Mouse (Mus musculus) MEL (cell line): ENCODE results near the gene Stab1. TPM values are rescaled to one million over a fixed set of nuclear protein-coding genes. Genes with fewer than 3 reads are reported as not detected.

Experiments used
- DNase-seq: peaks from one replicate; pipeline ENCODE4 v3.0.0; 2011; ENCODE audit warnings: low read depth, low spot score
- H3K27ac ChIP-seq: 2 replicates; pipeline ENCODE4 v1.5.1; 2012; ENCODE audit warnings: low read depth, mild to moderate bottlenecking, control low read depth, low read length, moderate library complexity; ENCODE audit not compliant: control insufficient read depth
- H3K27me3 ChIP-seq, 2 experiments: fragments of 150-350 bp in 1 of 2; sonication (generic) in 1 of 2; 2 replicates each; pipeline ENCODE4 v1.6.1; 2012; ENCODE audit warnings: low read length in 2 of 2, mild to moderate bottlenecking in 2 of 2, improper control_type of control experiment in 1 of 2, moderate library complexity in 1 of 2; ENCODE audit not compliant: insufficient read depth in 2 of 2, control insufficient read depth in 1 of 2
- H3K36me3 ChIP-seq, 2 experiments: 2 replicates each; pipeline ENCODE4 v1.6.1; 2012 to 2014; ENCODE audit warnings: low read length in 2 of 2, improper control_type of control experiment in 1 of 2, inconsistent platforms in 1 of 2, mild to moderate bottlenecking in 1 of 2; ENCODE audit not compliant: insufficient read depth in 2 of 2, control insufficient read depth in 1 of 2
- H3K4me1 ChIP-seq, 2 experiments: fragments of 150-350 bp in 1 of 2; sonication (generic) in 1 of 2; 2 replicates each; pipeline ENCODE4 v1.6.1; 2012; ENCODE audit warnings: low read length in 2 of 2, improper control_type of control experiment in 1 of 2, mild to moderate bottlenecking in 1 of 2; ENCODE audit not compliant: insufficient read depth in 2 of 2, control insufficient read depth in 1 of 2
- H3K4me3 ChIP-seq, 2 experiments: fragments of 150-350 bp in 1 of 2; sonication (generic) in 1 of 2; 2 replicates each; pipeline ENCODE4 v1.5.1; 2012; ENCODE audit warnings: low read depth in 2 of 2, low read length in 2 of 2, mild to moderate bottlenecking in 2 of 2, moderate library complexity in 2 of 2, control low read depth in 1 of 2, improper control_type of control experiment in 1 of 2; ENCODE audit not compliant: control insufficient read depth in 1 of 2, insufficient read depth in 1 of 2
- H3K79me2 ChIP-seq: 2 replicates; pipeline ENCODE4 v1.6.1; 2012; ENCODE audit warnings: mild to moderate bottlenecking, low read length, moderate library complexity; ENCODE audit not compliant: control insufficient read depth, poor library complexity, insufficient read depth
- H3K9ac ChIP-seq: 2 replicates; pipeline ENCODE4 v1.6.1; 2012; ENCODE audit warnings: low read depth, mild to moderate bottlenecking, control low read depth, low read length, moderate library complexity; ENCODE audit not compliant: control insufficient read depth, poor library complexity, severe bottlenecking
- H3K9me3 ChIP-seq: fragments of 150-350 bp; sonication (generic); replicated peaks from 2 replicates; pipeline ENCODE4 v1.6.1; 2012; ENCODE audit warnings: mild to moderate bottlenecking, low read length, improper control_type of control experiment, moderate library complexity; ENCODE audit not compliant: insufficient read depth
- CHD1 ChIP-seq: IDR thresholded peaks from 2 replicates; pipeline ENCODE4 v1.6.1; 2012; ENCODE audit warnings: low read depth, mild to moderate bottlenecking, inconsistent platforms, low read length, improper control_type of control experiment
- CTCF ChIP-seq, 3 experiments: IDR thresholded peaks in 2 of 3; conservative IDR thresholded peaks in 1 of 3; 2 replicates each; pipeline ENCODE4 v1.5.1; 2011 to 2012; ENCODE audit warnings: low read length in 3 of 3, low read depth in 2 of 3, mild to moderate bottlenecking in 2 of 3, improper control_type of control experiment in 1 of 3, inconsistent platforms in 1 of 3, mixed read lengths in 1 of 3, moderate library complexity in 1 of 3; ENCODE audit not compliant: control insufficient read depth in 1 of 3, insufficient read depth in 1 of 3, poor library complexity in 1 of 3, severe bottlenecking in 1 of 3
- E2F4 ChIP-seq: IDR thresholded peaks from 2 replicates; pipeline ENCODE4 v1.6.1; 2011; ENCODE audit warnings: low read depth, low read length, improper control_type of control experiment, borderline replicate concordance
- ELF1 ChIP-seq: IDR thresholded peaks from 2 replicates; pipeline ENCODE4 v1.6.1; 2014; ENCODE audit warnings: low read depth, mild to moderate bottlenecking, inconsistent platforms, low read length, improper control_type of control experiment, moderate library complexity
- EP300 ChIP-seq, 2 experiments: IDR thresholded peaks; 2 replicates each; pipeline ENCODE4 v1.6.1; 2011; ENCODE audit warnings: improper control_type of control experiment in 2 of 2, low read length in 2 of 2, low read depth in 1 of 2, mild to moderate bottlenecking in 1 of 2
- ETS1 ChIP-seq: IDR thresholded peaks from 2 replicates; pipeline ENCODE4 v1.6.1; 2012; ENCODE audit warnings: low read depth, mild to moderate bottlenecking, inconsistent platforms, low read length, improper control_type of control experiment, moderate library complexity
- GABPA ChIP-seq: IDR thresholded peaks from 2 replicates; pipeline ENCODE4 v1.6.1; 2012; ENCODE audit warnings: low read depth, mild to moderate bottlenecking, inconsistent platforms, low read length, improper control_type of control experiment, moderate library complexity
- MAFK ChIP-seq: IDR thresholded peaks from 2 replicates; pipeline ENCODE4 v1.6.1; 2011; ENCODE audit warnings: low read depth, mild to moderate bottlenecking, low read length, improper control_type of control experiment, borderline replicate concordance
- MAX ChIP-seq: IDR thresholded peaks from 2 replicates; pipeline ENCODE4 v1.6.1; 2011; ENCODE audit warnings: low read length, improper control_type of control experiment
- MAZ ChIP-seq: IDR thresholded peaks from 2 replicates; pipeline ENCODE4 v1.6.1; 2012; ENCODE audit warnings: low read depth, mild to moderate bottlenecking, inconsistent platforms, low read length, improper control_type of control experiment
- MEF2A ChIP-seq: IDR thresholded peaks from 2 replicates; pipeline ENCODE4 v1.6.1; 2014; ENCODE audit warnings: low read depth, mild to moderate bottlenecking, inconsistent platforms, low read length, improper control_type of control experiment; ENCODE audit not compliant: poor library complexity, insufficient replicate concordance, severe bottlenecking; ENCODE audit errors: extremely low read depth
- MYC ChIP-seq: IDR thresholded peaks from 2 replicates; pipeline ENCODE4 v1.6.1; 2011; ENCODE audit warnings: low read depth, mild to moderate bottlenecking, low read length, improper control_type of control experiment, moderate library complexity
- NELFE ChIP-seq: IDR thresholded peaks from 2 replicates; pipeline ENCODE4 v1.6.1; 2011; ENCODE audit warnings: low read depth, low read length, improper control_type of control experiment
- POLR2A ChIP-seq, 2 experiments: IDR thresholded peaks; 2 replicates each; pipeline ENCODE4 v1.6.1; 2011 to 2012; ENCODE audit warnings: low read length in 2 of 2, mild to moderate bottlenecking in 2 of 2, control low read depth in 1 of 2, improper control_type of control experiment in 1 of 2, low read depth in 1 of 2, moderate library complexity in 1 of 2; ENCODE audit not compliant: control insufficient read depth in 1 of 2, insufficient read depth in 1 of 2, poor library complexity in 1 of 2
- RAD21 ChIP-seq: IDR thresholded peaks from 2 replicates; pipeline ENCODE4 v1.6.1; 2011; ENCODE audit warnings: mild to moderate bottlenecking, low read depth, low read length, improper control_type of control experiment
- RCOR1 ChIP-seq: IDR thresholded peaks from 2 replicates; pipeline ENCODE4 v1.6.1; 2012; ENCODE audit warnings: low read depth, mild to moderate bottlenecking, inconsistent platforms, low read length, improper control_type of control experiment
- SIN3A ChIP-seq: IDR thresholded peaks from 2 replicates; pipeline ENCODE4 v1.6.1; 2012; ENCODE audit warnings: low read length, improper control_type of control experiment, inconsistent platforms
- TBP ChIP-seq: IDR thresholded peaks from 2 replicates; pipeline ENCODE4 v1.8.0; 2011; ENCODE audit warnings: low read depth, low read length, improper control_type of control experiment
- UBTF ChIP-seq: IDR thresholded peaks from 2 replicates; pipeline ENCODE4 v1.6.1; 2012; ENCODE audit warnings: low read depth, mild to moderate bottlenecking, inconsistent platforms, low read length, improper control_type of control experiment, moderate library complexity, borderline replicate concordance; ENCODE audit not compliant: insufficient read depth
- USF1 ChIP-seq: IDR thresholded peaks from 2 replicates; pipeline ENCODE4 v1.6.1; 2014; ENCODE audit warnings: low read depth, mild to moderate bottlenecking, inconsistent platforms, low read length, improper control_type of control experiment, moderate library complexity
- USF2 ChIP-seq, 2 experiments: IDR thresholded peaks; 2 replicates each; pipeline ENCODE4 v1.6.1; 2011 to 2012; ENCODE audit warnings: improper control_type of control experiment in 2 of 2, low read length in 2 of 2, borderline replicate concordance in 1 of 2, inconsistent platforms in 1 of 2, low read depth in 1 of 2, mild to moderate bottlenecking in 1 of 2; ENCODE audit not compliant: insufficient read depth in 1 of 2
- ZKSCAN1 ChIP-seq: IDR thresholded peaks from 2 replicates; pipeline ENCODE4 v1.6.1; 2012; ENCODE audit warnings: low read depth, mild to moderate bottlenecking, inconsistent platforms, low read length, improper control_type of control experiment, moderate library complexity
- ZNF384 ChIP-seq: IDR thresholded peaks from 2 replicates; pipeline ENCODE4 v1.6.1; 2012; ENCODE audit warnings: low read depth, mild to moderate bottlenecking, inconsistent platforms, low read length, improper control_type of control experiment
- polyA plus RNA-seq, 2 experiments: library from polyadenylated mRNA; stranded (reverse) in 1 of 2; unstranded in 1 of 2; fragments of >175 nt in 1 of 2; fragments of >200 nt in 1 of 2; gene quantifications; 2 replicates each; pipeline versions ENCODE4 v1.2.1 to v1.2.4; 2012; ENCODE audit warnings: low replicate concordance in 2 of 2, low read depth in 1 of 2; ENCODE audit not compliant: insufficient read length in 2 of 2, insufficient read depth in 1 of 2, missing spikeins in 1 of 2
- total RNA-seq: library from RNA; depleted of rRNA; stranded (reverse); fragments of 300-350 nt; gene quantifications from 2 replicates; pipeline ENCODE4 v1.2.3, GENCODE M21; 2012

Stab1 gene
- total and polyA plus RNA-seq, 3 experiments = 0.15 to 0.40 TPM; not detected in 1

DNA sequence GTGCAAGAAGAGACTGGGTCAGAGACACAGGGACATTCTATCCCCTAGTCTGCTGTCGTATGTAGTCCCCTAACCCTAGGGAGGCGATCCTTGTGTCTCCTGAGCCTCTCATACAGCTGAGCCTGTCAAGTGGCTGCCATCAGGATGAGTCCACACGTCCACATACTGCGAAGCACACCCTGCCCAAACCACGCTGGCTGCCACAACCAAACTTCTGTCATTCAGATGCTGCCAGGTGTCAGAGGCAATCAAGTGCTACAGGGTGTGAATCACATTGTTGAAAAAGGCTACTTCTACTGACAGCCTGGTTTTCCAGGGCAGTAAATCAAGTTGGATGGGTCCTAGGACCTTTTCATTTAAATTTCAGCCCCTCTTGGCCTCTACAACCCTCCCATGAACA, 9.3 kb upstream of the Stab1 start:
- no peak overlapping the region for H3K9ac ChIP-seq
- peaks cover 0 to 7% of the 10 kb centered on the region in 2 experiments; a peak in 2 of 4 replicates for H3K36me3 ChIP-seq
- H3K4me1 ChIP-seq = no peaks in the 10 kb centered on the region
- DNase-seq = no peak
- TF ChIP-seq UBTF = no peak
- no peak for TF ChIP-seq EP300 (IDR thresholded peaks at IDR 0.05; ENCODE audit: low read depth in 1 of 2, low read length in 2 of 2)
- no peak for TF ChIP-seq MEF2A
- no peak for TF ChIP-seq ETS1
- no peak for TF ChIP-seq TBP
- TF ChIP-seq CTCF (IDR thresholded peaks at IDR 0.05 in 2 of 3, conservative IDR thresholded peaks at IDR 0.05 in 1 of 3; ENCODE audit: control insufficient read depth in 1 of 3, insufficient read depth in 1 of 3, low read depth in 2 of 3, low read length in 3 of 3, poor library complexity in 1 of 3, severe bottlenecking in 1 of 3) = no peak
- TF ChIP-seq MAX = no peak
- no peak for TF ChIP-seq USF1
- TF ChIP-seq ZKSCAN1 = no peak
- TF ChIP-seq SIN3A = no peak
- no peak for TF ChIP-seq ZNF384
- no peaks in the 10 kb centered on the region for H3K79me2 ChIP-seq
- H3K27me3 ChIP-seq = no peaks in the 10 kb centered on the region
- no peak overlapping the region for H3K27ac ChIP-seq
- no peak overlapping the region for H3K4me3 ChIP-seq
- no peaks in the 10 kb centered on the region for H3K9me3 ChIP-seq

DNA sequence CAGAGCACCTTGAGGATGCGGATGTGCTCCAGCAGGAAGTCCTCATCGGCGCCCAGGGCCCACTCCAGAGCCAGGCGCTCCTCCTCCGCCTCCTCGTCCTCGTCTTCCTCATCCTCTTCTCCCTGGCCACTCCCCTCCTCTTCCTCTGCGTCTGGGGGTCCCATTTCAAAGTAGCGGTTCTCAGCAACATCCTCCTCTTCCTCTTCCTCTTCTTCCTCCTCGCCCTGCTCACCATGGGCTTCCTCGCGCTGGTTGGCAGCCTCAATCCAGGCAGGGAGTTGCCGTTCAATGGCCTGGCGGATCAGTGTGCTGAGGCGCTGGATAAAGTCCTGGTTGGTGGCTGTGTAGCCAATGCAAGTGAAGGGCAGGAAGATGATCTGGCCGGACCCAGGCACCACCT, 8.8 kb upstream of the Stab1 start:
- Histone ChIP-seq H3K79me2 (no peaks in the 10 kb centered on the region), H3K4me3 (no peak overlapping the region), H3K36me3 (peaks cover 0 to 7% of the 10 kb centered on the region in 2 experiments; a peak in 2 of 4 replicates), H3K27me3 (no peaks in the 10 kb centered on the region), H3K27ac (no peak overlapping the region), H3K9me3 (no peaks in the 10 kb centered on the region), H3K9ac (no peak overlapping the region), H3K4me1 (no peaks in the 10 kb centered on the region)
- TF ChIP-seq UBTF (no peak), MYC (no peak), POLR2A (IDR thresholded peaks at IDR 0.05; ENCODE audit: control insufficient read depth in 1 of 2, insufficient read depth in 1 of 2, low read depth in 1 of 2, low read length in 2 of 2, poor library complexity in 1 of 2) (no peak), GABPA (no peak), MAZ (no peak), MEF2A (no peak), ELF1 (no peak), RAD21 (no peak), NELFE (no peak), MAX (no peak), RCOR1 (no peak), USF2 (IDR thresholded peaks at IDR 0.05; ENCODE audit: borderline replicate concordance in 1 of 2, insufficient read depth in 1 of 2, low read depth in 1 of 2, low read length in 2 of 2) (no peak), TBP (no peak), MAFK (no peak), ZNF384 (no peak), E2F4 (no peak), CHD1 (no peak)
- DNase-seq = no peak
